Comparison of ENCODE assay signal across 12 mouse cellular contexts in genomic region chr14:76605931-76606534, GRCm38 (mm10). TPM values are rescaled to one million over a fixed set of nuclear protein-coding genes. Genes with fewer than 3 reads are reported as not detected.
DNase-seq lines count a peak whose midpoint lies in the region; ATAC-seq and TF ChIP-seq lines count a peak whose summit lies in the region.
"Had no signal": no experiment of that assay in that cellular context is flagged by ENCODE, and none has a peak within 500 bp of the region (broad histone marks: within the 10 kb centered on the region; RNA-seq: fewer than 3 reads in every experiment).

No protein-coding gene starts in this region.

- no peak overlapping the region for H3K9ac ChIP-seq in forebrain, embryonic 12.5 days
- no peak overlapping the region for H3K9ac ChIP-seq in forebrain, embryonic 13.5 days
- no peak overlapping the region for H3K9ac ChIP-seq in kidney, embryonic 16.5 days (replicated peaks; ENCODE audit: low read length)
- H3K9ac ChIP-seq in embryonic facial prominence, embryonic 13.5 days = no peak overlapping the region
- H3K9ac ChIP-seq: midbrain, embryonic 12.5 days had no signal

- no peaks in the 10 kb centered on the region for H3K27me3 ChIP-seq in forebrain, embryonic 12.5 days
- no peaks in the 10 kb centered on the region for H3K27me3 ChIP-seq in forebrain, embryonic 13.5 days
- no peaks in the 10 kb centered on the region for H3K27me3 ChIP-seq in kidney, embryonic 16.5 days (ENCODE audit: insufficient read depth, low read length)
- no peaks in the 10 kb centered on the region for H3K27me3 ChIP-seq in embryonic facial prominence, embryonic 13.5 days
- H3K27me3 ChIP-seq: midbrain, embryonic 12.5 days had no signal

- H3K27ac ChIP-seq in forebrain, embryonic 12.5 days = 0 out of 2 replicates have a peak overlapping the region, but pooled peaks have one; percentile 2
- H3K27ac ChIP-seq in forebrain, embryonic 13.5 days = no peak overlapping the region
- peak overlapping the region; percentile 56; the same call in 1 of the 2 replicates for H3K27ac ChIP-seq in kidney, embryonic 16.5 days (ENCODE audit: low read length)
- peak overlapping the region; percentile 49; the same call in 1 of the 2 replicates for H3K27ac ChIP-seq in embryonic facial prominence, embryonic 13.5 days
- H3K27ac ChIP-seq in olfactory bulb, adult 2 months (ENCODE audit: insufficient read depth, low read depth, low read length) = peak overlapping the region; percentile 63
- H3K27ac ChIP-seq: midbrain, embryonic 12.5 days had no signal

- TF ChIP-seq POLR2A in olfactory bulb, adult 2 months (IDR thresholded peaks at IDR 0.05; ENCODE audit: insufficient read depth, low read depth, low read length) = no peak

- 73% methylated on average over 13 of the region's 13 CpGs for WGBS in forebrain, embryonic 12.5 days
- WGBS in forebrain, embryonic 13.5 days = 73% methylated on average over 13 of the region's 13 CpGs
- WGBS in kidney, embryonic 16.5 days = 25% methylated on average over 13 of the region's 13 CpGs
- WGBS in embryonic facial prominence, embryonic 13.5 days = 47% methylated on average over 13 of the region's 13 CpGs
- WGBS in olfactory bulb, adult 2 months = 31% methylated on average over 13 of the region's 13 CpGs

- no peak overlapping the region for H3K4me2 ChIP-seq in forebrain, embryonic 12.5 days
- no peak overlapping the region for H3K4me2 ChIP-seq in forebrain, embryonic 13.5 days
- H3K4me2 ChIP-seq in kidney, embryonic 16.5 days (replicated peaks; ENCODE audit: low read depth, low read length) = no peak overlapping the region
- H3K4me2 ChIP-seq in embryonic facial prominence, embryonic 13.5 days = no peak overlapping the region
- H3K4me2 ChIP-seq: midbrain, embryonic 12.5 days had no signal

- H3K4me3 ChIP-seq in forebrain, embryonic 12.5 days (replicated peaks) = no peak overlapping the region
- H3K4me3 ChIP-seq in forebrain, embryonic 13.5 days = no peak overlapping the region
- H3K4me3 ChIP-seq in kidney, embryonic 16.5 days (ENCODE audit: low read length) = no peak overlapping the region
- no peak overlapping the region for H3K4me3 ChIP-seq in embryonic facial prominence, embryonic 13.5 days
- H3K4me3 ChIP-seq in olfactory bulb, adult 2 months (ENCODE audit: insufficient read depth, low read depth, low read length) = no peak overlapping the region
- H3K4me3 ChIP-seq: midbrain, embryonic 12.5 days had no signal

- no peaks in the 10 kb centered on the region for H3K36me3 ChIP-seq in forebrain, embryonic 12.5 days (replicated peaks)
- H3K36me3 ChIP-seq in forebrain, embryonic 13.5 days (ENCODE audit: poor library complexity, severe bottlenecking) = no peaks in the 10 kb centered on the region
- H3K36me3 ChIP-seq in kidney, embryonic 16.5 days (ENCODE audit: insufficient read depth, low read length) = no peaks in the 10 kb centered on the region
- H3K36me3 ChIP-seq in embryonic facial prominence, embryonic 13.5 days = no peaks in the 10 kb centered on the region
- H3K36me3 ChIP-seq: midbrain, embryonic 12.5 days had no signal

- peaks cover 16% of the 10 kb centered on the region for H3K4me1 ChIP-seq in forebrain, embryonic 12.5 days
- H3K4me1 ChIP-seq in forebrain, embryonic 13.5 days = peaks cover 27% of the 10 kb centered on the region
- H3K4me1 ChIP-seq in kidney, embryonic 16.5 days (ENCODE audit: insufficient read depth, low read length) = peaks cover 33% of the 10 kb centered on the region
- H3K4me1 ChIP-seq in embryonic facial prominence, embryonic 13.5 days = peaks cover 40% of the 10 kb centered on the region
- peaks cover 15% of the 10 kb centered on the region for H3K4me1 ChIP-seq in olfactory bulb, adult 2 months (ENCODE audit: control insufficient read depth, insufficient read depth, low read length)

- DNase-seq in kidney, postnatal 25 days = no peak
- no peak for DNase-seq in cerebellum, postnatal 10 days
- no peak for DNase-seq in cerebellum, adult 18-20 months
- DNase-seq: kidney, adult 2 months; layer of hippocampus, adult 9-11 months had no signal

- TF ChIP-seq CTCF in olfactory bulb, adult 2 months (IDR thresholded peaks at IDR 0.05; ENCODE audit: insufficient read depth, low read depth, low read length) = no peak

- no peaks in the 10 kb centered on the region for H3K9me3 ChIP-seq in forebrain, embryonic 12.5 days
- no peaks in the 10 kb centered on the region for H3K9me3 ChIP-seq in forebrain, embryonic 13.5 days (replicated peaks)
- H3K9me3 ChIP-seq in kidney, embryonic 16.5 days (ENCODE audit: low read length) = no peaks in the 10 kb centered on the region
- H3K9me3 ChIP-seq in embryonic facial prominence, embryonic 13.5 days = no peaks in the 10 kb centered on the region
- H3K9me3 ChIP-seq: midbrain, embryonic 12.5 days had no signal

- ATAC-seq in forebrain, embryonic 12.5 days (ENCODE audit: low FRiP score) = no peak
- ATAC-seq in forebrain, embryonic 13.5 days = no peak
- no peak for ATAC-seq in kidney, embryonic 16.5 days (ENCODE audit: low FRiP score, low TSS enrichment)
- ATAC-seq in embryonic facial prominence, embryonic 13.5 days (ENCODE audit: insufficient number of reproducible peaks, insufficient read depth, low FRiP score, low TSS enrichment, low read depth) = no peak

RNA-seq across cellular contexts. Expression of gene Serp2, which starts 49.3 kb away (rescaled TPM):
- polyA plus RNA-seq in forebrain, embryonic 12.5 days (2016; fragmentation: Nextera tagmentation; extraction: Ambion mirVana) = 43.4 and 45.3 TPM in 2 replicates
- 75.8 and 76.8 TPM in 2 replicates for polyA plus RNA-seq in forebrain, embryonic 13.5 days (2015; fragmentation: Nextera tagmentation; extraction: Ambion mirVana)
- 10.0 and 12.2 TPM in 2 replicates for polyA plus RNA-seq in kidney, embryonic 16.5 days (2015; fragmentation: Nextera tagmentation; extraction: Ambion mirVana)
- polyA plus RNA-seq in embryonic facial prominence, embryonic 13.5 days (2015; fragmentation: Nextera tagmentation; extraction: Ambion mirVana) = 11.0 and 14.6 TPM in 2 replicates
- polyA plus RNA-seq in olfactory bulb, adult 2 months (2012; ENCODE audit: insufficient read depth, insufficient read length, low replicate concordance, missing spikeins) = not detected in 2 replicates
- polyA plus RNA-seq: liver, adult 2 months had no signal

Comparison
In these comparisons a context has a peak if more than half of its experiments do, and no peak if none do; other contexts are left out.
1. RNA of gene Serp2, which starts 49.3 kb away (polyA plus RNA-seq): 75.8 to 76.8 TPM in forebrain, embryonic 13.5 days, 43.4 to 45.3 TPM in forebrain, embryonic 12.5 days, 11.0 to 14.6 TPM in embryonic facial prominence, embryonic 13.5 days and 10.0 to 12.2 TPM in kidney, embryonic 16.5 days; not detected in olfactory bulb, adult 2 months; every median in the first group is over 10 times any median in the second.